Mouse (Mus musculus): Measurements from ENCODE around the gene Tac2.

GRCm38 (mm10) chr10:127691053-127691452 lies 33.2 kb upstream of the Tac2 start:
- TF ChIP-seq CTCF (IDR thresholded peaks at IDR 0.05), result no peak
- TF ChIP-seq POLR2A (IDR thresholded peaks at IDR 0.05; ENCODE audit: insufficient read depth, low read depth, low read length), result no peak
- no peak for TF ChIP-seq EP300 (IDR thresholded peaks at IDR 0.05; ENCODE audit: insufficient read depth, low read depth, low read length)
